Mouse (Mus musculus) liver, postnatal 0 days (tissue): Measurements from ENCODE around the gene Gdi2. TPM values are rescaled to one million over a fixed set of nuclear protein-coding genes. Genes with fewer than 3 reads are reported as not detected.
A peak's percentile ranks its signal among the peaks of the same experiment; 100 is the strongest.

Experiments
- ATAC-seq: fragments of 200-750 bp; cut with Nextera tagmentation; 2 replicates; pipeline ENCODE4 v1.8.0; 2017; ENCODE audit warnings: mild to moderate bottlenecking, moderate library complexity
- DNase-seq: peaks from one replicate; pipeline ENCODE4 v3.0.0-alpha.2; 2016
- H3K27ac ChIP-seq: fragments of 300-500 bp; sonication (generic); 2 replicates; pipeline ENCODE4 v1.5.1; 2014; ENCODE audit warnings: antibody characterized with exemption, moderate library complexity, mild to moderate bottlenecking, low read depth
- H3K27me3 ChIP-seq: fragments of 300-500 bp; sonication (generic); 2 replicates; pipeline ENCODE4 v1.6.1; 2014; ENCODE audit warnings: low read length, control low read depth, mixed read lengths; ENCODE audit not compliant: insufficient read depth
- H3K36me3 ChIP-seq: fragments of 300-500 bp; sonication (generic); replicated peaks from 2 replicates; pipeline ENCODE4 v1.6.1; 2014; ENCODE audit warnings: mild to moderate bottlenecking, control low read depth, low read length, moderate library complexity, mixed read lengths; ENCODE audit not compliant: insufficient read depth
- H3K4me1 ChIP-seq: fragments of 300-500 bp; sonication (generic); 2 replicates; pipeline ENCODE4 v1.6.1; 2014; ENCODE audit warnings: antibody characterized with exemption, mild to moderate bottlenecking, control low read depth; ENCODE audit not compliant: insufficient read depth
- H3K4me2 ChIP-seq: fragments of 300-500 bp; sonication (generic); 2 replicates; pipeline ENCODE4 v1.6.1; 2014; ENCODE audit warnings: low read depth, mild to moderate bottlenecking, low read length, moderate library complexity, mixed read lengths
- H3K4me3 ChIP-seq: fragments of 300-500 bp; sonication (generic); 2 replicates; pipeline ENCODE4 v1.5.1; 2014; ENCODE audit warnings: low read depth, low read length
- H3K9ac ChIP-seq: fragments of 300-500 bp; sonication (generic); replicated peaks from 2 replicates; pipeline ENCODE4 v1.6.1; 2014; ENCODE audit warnings: mild to moderate bottlenecking, moderate library complexity
- H3K9me3 ChIP-seq: fragments of 300-500 bp; sonication (generic); 2 replicates; pipeline ENCODE4 v1.6.1; 2016; ENCODE audit warnings: mild to moderate bottlenecking, control low read depth, low read length, mixed read lengths
- CTCF ChIP-seq: sonication (generic); IDR thresholded peaks from 2 replicates; pipeline ENCODE4 v1.5.1; 2016; ENCODE audit warnings: antibody characterized with exemption, low read depth
- EP300 ChIP-seq: IDR thresholded peaks from 2 replicates; pipeline ENCODE4 v1.6.1; 2016; ENCODE audit warnings: antibody characterized with exemption, low read depth, mild to moderate bottlenecking
- WGBS: fragments of 180-500 bp; shearing (Covaris S2); extraction: QIAGEN DNeasy Blood & Tissue Kit; methylation state at CpG from one replicate; pipeline ENCODE4 v1.1.7; 2014; ENCODE audit not compliant: insufficient replicate concordance; 5-methylcytosine and 5-hydroxymethylcytosine counted together
- polyA plus RNA-seq: library from polyadenylated mRNA; unstranded; fragments of >200 nt; fragmentation: Nextera tagmentation; extraction: Ambion mirVana; gene quantifications from 2 replicates; pipeline ENCODE4 v1.2.1, GENCODE M21; 2015

The Gdi2 gene
- polyA plus RNA-seq, 1 experiment from 2014 or later, result 189 TPM

DNA sequence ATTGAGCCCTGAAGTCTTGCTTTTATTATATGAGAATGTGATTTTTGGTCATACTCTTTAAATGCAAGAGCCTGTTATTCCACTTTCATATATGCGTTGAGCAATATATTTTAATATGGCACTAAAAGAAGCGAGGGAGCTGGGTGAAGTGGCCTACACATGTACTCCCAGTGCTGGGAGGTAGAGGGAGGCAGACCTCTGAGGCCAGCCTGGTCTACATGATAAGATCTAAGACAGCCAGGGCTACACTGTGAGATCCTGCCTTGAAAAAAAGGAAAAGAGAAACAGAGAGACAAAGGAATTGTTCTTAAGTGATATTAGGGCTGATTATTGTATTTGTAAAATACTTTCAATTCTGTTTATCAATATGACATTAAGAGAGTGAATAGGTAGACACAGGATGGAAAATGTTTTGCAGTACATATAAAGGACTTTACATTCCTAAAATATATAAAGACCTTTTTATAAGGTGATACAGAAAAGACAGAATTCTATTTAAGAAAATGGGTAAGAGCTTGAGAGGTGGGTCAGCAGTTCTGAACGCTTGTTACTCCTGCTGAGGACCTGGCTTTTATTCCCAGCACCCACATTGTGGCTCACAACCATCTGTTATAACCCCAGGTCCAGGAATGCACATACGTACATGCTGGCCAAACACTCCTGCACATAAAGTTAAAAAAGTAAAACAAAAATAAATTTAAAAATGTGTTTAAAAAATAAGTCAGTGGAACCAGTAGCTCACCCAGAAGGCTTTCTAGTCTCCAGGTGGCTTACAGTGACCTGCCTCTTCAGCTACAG, 6.4 kb downstream of the Gdi2 start:
- Histone ChIP-seq H3K36me3 (peaks cover 4% of the 10 kb centered on the region; the same call in 1 of the 2 replicates), H3K9ac (no peak overlapping the region), H3K27ac (no peak overlapping the region), H3K9me3 (no peaks in the 10 kb centered on the region), H3K4me3 (no peak overlapping the region), H3K4me2 (no peak overlapping the region), H3K27me3 (no peaks in the 10 kb centered on the region), H3K4me1 (peaks cover 41% of the 10 kb centered on the region)
- ATAC-seq (no peak), DNase-seq (no peak)
- 90% methylated on average over 4 of the region's 4 CpGs for WGBS
- TF ChIP-seq EP300 (no peak), CTCF (no peak)

DNA sequence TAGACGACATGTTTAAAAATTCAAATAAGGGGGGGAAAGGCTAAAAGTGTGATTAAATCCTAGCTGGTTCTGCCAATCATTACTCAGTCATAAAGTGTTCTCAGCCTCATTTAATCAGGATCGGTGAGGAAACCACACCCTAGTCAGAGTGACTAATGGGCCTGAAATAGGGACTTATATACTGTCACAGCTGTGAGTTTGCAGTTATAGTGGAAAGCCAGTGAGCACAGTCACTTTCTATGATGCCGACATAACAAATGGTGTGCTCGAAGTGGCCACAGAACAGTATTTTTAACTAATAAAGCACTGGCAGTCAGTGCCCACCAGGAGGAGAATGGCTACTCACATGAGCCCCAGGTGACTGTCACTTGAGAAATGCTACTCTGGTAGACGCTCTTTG, 7.1 kb downstream of the Gdi2 start:
- H3K9ac ChIP-seq, result no peak overlapping the region
- H3K4me1 ChIP-seq, result peaks cover 38% of the 10 kb centered on the region
- peaks cover 9% of the 10 kb centered on the region for H3K36me3 ChIP-seq
- H3K4me2 ChIP-seq, result no peak overlapping the region
- no peaks in the 10 kb centered on the region for H3K9me3 ChIP-seq
- H3K27me3 ChIP-seq, result no peaks in the 10 kb centered on the region
- H3K4me3 ChIP-seq, result no peak overlapping the region
- DNase-seq (no peak), ATAC-seq (peak; percentile 72)
- WGBS, result 59% methylated on average over 5 of the region's 5 CpGs
- H3K27ac ChIP-seq, result no peak overlapping the region
- TF ChIP-seq CTCF (0 out of 2 replicates have a peak, but pooled peaks have one; percentile 8), EP300 (no peak)

DNA sequence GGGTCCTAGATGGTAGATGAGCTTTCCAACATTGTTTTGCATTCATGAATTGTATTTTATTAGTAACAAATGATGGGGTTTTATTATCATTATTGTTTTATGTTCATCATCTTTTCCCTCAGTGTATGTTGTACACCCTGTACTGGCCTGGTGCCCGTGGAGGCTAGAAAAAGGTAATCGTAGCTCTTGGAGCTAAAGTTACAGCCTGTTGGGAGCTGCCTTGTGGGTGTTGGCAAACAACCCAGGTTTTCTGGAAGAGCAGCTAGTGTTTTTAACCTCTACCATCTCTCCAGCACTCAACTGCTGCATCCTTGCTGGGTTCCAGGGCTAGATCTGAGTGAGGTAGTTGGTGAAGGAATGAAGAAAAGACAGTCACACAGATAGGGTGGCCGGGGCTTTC, 9.5 kb downstream of the Gdi2 start:
- DNase-seq, result no peak
- WGBS, result 79% methylated on average over 3 of the region's 3 CpGs
- Histone ChIP-seq H3K9me3 (no peaks in the 10 kb centered on the region), H3K4me1 (peaks cover 28% of the 10 kb centered on the region), H3K9ac (no peak overlapping the region), H3K27ac (no peak overlapping the region), H3K4me2 (no peak overlapping the region), H3K4me3 (no peak overlapping the region), H3K36me3 (peaks cover 14% of the 10 kb centered on the region), H3K27me3 (no peaks in the 10 kb centered on the region)
- TF ChIP-seq EP300 (no peak), CTCF (no peak)
- ATAC-seq, result no peak

- DNase-seq (no peak), ATAC-seq (peak; percentile 22; the same call in 1 of the 2 replicates)
- Histone ChIP-seq H3K27me3 (no peaks in the 10 kb centered on the region), H3K27ac (no peak overlapping the region), H3K9me3 (no peaks in the 10 kb centered on the region), H3K36me3 (peaks cover 18% of the 10 kb centered on the region), H3K4me3 (no peak overlapping the region), H3K4me1 (peaks cover 25% of the 10 kb centered on the region), H3K9ac (no peak overlapping the region), H3K4me2 (no peak overlapping the region)
- WGBS, result 76% methylated on average over 6 of the region's 6 CpGs
- no peak for TF ChIP-seq CTCF
- no peak for TF ChIP-seq EP300
Measured at GRCm38 (mm10) chr13:3547856-3548255, 10.0 kb downstream of the Gdi2 start.

GRCm38 (mm10) chr13:3563130-3563529, 25.3 kb downstream of the Gdi2 start:
- H3K9me3 ChIP-seq, result no peaks in the 10 kb centered on the region
- TF ChIP-seq EP300, result no peak
- peak; percentile 34 for TF ChIP-seq CTCF
- ATAC-seq (no peak), DNase-seq (no peak)
- peaks cover 56% of the 10 kb centered on the region for H3K36me3 ChIP-seq
- WGBS, result 71% methylated on average over 1 of the region's 1 CpGs
- H3K4me1 ChIP-seq, result no peaks in the 10 kb centered on the region
- H3K27ac ChIP-seq, result no peak overlapping the region
- no peaks in the 10 kb centered on the region for H3K27me3 ChIP-seq
- no peak overlapping the region for H3K9ac ChIP-seq
- H3K4me3 ChIP-seq, result no peak overlapping the region
- H3K4me2 ChIP-seq, result no peak overlapping the region

GRCm38 (mm10) chr13:3563953-3564352, 26.1 kb downstream of the Gdi2 start:
- Histone ChIP-seq H3K4me2 (no peak overlapping the region), H3K27me3 (no peaks in the 10 kb centered on the region), H3K4me1 (no peaks in the 10 kb centered on the region), H3K4me3 (no peak overlapping the region), H3K9me3 (no peaks in the 10 kb centered on the region), H3K36me3 (peaks cover 62% of the 10 kb centered on the region), H3K27ac (no peak overlapping the region), H3K9ac (no peak overlapping the region)
- 54% methylated on average over 2 of the region's 2 CpGs for WGBS
- no peak for DNase-seq
- ATAC-seq, result no peak
- TF ChIP-seq EP300, result no peak
- no peak for TF ChIP-seq CTCF
